Mouse (Mus musculus): ENCODE measurements around the gene Acad9.

The Acad9 gene

DNA sequence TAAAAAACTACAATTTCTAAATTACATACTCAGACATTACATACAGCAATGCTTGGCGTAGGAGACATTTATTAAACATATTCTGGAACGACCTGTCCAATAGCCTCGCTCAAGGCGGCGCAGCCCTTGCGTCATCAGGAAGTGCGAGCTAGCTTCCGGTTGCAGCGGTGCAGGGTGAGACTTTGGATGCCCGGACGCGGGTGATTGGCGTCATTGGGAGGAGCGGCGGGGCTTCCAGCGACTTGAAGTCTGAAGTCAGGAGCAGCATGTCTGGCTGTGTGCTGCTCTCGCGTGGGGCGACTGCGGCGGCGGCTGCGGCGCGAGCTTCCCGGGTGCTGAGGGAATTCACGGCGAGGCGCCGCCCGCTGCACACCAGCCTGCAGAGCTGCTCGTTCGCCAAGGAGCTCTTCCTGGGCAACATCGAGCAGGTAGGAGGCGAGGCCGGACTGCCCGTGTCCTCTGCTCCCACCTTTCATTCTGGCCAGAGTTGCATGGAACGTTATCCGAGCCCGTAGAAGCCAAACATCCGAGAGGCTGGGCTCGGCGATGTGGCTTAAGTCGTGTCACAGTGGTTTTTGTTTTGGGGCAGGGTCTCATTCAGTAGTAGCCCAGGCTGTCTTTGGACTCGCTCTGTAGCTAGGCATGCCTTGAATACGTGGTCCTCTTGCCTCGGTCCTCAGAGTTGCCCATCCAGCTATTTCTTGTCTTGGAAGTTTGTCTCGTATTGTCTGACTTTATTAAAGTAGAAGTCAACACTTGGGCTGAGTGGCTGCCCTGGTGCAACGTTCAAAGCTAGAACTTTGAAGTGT is at the start of gene Acad9:
Gene Acad9, plus strand, starts transcription at position 137 of the 809 bp plus-strand sequence.
- in situ Hi-C loops (cut with MboI; ENCODE audit: low sequenced_read_pairs) = no loop called here

DNA sequence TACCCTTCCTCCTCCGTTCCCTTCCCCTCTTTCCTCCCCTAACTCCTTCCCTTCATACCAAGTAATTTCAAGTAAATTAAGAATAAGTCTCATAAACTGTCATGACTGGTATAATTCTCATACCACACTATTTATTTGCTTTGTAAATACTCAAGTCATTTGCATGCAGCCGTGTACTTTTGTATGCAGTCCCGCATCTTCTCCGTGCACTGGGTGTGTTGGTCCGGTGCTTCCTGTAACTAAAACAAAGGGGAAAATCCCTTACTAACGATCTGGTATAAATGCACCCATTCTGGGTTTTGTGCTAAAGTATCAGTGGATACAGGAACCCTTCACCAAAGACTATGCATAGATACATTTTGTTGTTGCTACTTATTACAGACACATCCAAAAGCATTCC is 40.0 kb upstream of the Acad9 start:
- in situ Hi-C loops (cut with MboI; ENCODE audit: low sequenced_read_pairs) = no loop called here

DNA sequence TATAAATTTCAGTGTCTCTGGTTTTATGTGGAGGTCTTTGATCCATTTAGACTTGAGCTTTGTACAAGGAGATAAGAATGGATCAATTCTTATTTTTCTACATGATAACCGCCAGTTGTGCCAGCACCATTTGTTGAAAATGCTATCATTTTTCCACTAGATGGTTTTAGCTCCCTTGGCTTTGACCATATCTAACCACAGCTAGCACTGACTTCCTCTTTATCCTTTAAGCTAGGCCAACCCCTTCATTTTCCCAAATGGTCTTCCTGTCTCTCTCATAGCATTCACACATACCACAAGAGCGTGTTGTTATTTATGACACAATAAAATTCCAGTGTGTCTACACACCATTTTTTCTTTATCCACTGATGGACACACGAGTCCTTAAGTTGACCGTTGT is 35.8 kb upstream of the Acad9 start:
- in situ Hi-C loops (cut with MboI; ENCODE audit: low sequenced_read_pairs) = no loop called here

DNA sequence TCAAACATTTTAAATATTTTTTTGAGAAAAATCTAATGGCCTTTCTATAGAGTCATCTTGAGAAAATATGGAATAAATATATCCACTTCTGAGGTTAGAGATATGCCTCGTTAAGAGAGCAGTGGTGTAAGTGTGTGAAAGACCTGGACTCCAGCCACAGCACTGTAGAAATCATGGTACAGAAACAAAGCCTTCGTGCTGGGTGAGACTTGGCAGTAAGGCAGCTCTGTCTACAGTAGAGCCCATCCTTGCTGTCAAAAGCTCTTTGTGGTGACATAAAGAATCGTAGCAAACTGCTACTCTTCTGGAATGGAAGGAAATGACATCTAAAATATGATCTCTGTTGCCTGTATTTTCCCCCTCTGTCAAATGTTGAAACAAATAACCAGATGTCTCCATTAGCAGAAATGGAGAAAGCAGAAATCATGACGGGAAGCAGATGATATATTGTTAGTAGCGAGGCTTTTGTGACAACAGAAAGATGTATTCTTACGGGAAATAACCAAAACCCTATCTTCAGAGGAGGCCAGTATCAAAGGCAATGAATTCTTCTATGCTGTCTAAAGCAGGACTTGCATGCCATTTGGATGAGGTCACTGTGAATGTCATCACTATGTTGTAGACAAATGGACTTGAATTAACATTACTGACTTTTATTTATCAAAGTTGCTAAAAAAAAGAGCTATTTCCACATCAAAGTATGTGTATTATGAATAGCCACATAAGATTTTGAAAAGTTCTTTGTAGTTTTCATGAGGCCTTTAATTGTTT is 33.9 kb upstream of the Acad9 start:
- in situ Hi-C loops (cut with MboI; ENCODE audit: low sequenced_read_pairs) = no loop called here

DNA sequence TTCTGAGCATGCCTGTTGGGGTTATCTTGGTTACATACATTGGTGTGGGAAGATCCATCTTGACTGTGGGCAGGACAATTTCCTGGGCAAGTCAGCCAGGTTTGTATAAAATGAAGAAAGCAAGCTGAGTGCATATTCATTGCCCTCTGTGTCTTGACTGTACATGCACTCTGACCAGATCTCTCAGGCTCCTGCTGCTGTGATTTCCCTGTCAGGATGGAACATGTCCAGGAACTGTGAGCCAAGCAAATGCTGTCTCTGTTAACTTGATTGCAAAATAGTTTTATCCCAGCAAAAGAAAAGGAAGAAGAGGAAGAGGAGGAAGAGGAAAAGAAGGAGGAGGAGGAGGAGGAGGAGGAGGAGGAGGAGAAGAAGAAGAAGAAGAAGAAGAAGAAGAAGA is 21.3 kb upstream of the Acad9 start:
- in situ Hi-C loops (cut with MboI; ENCODE audit: low sequenced_read_pairs) = no loop called here

DNA sequence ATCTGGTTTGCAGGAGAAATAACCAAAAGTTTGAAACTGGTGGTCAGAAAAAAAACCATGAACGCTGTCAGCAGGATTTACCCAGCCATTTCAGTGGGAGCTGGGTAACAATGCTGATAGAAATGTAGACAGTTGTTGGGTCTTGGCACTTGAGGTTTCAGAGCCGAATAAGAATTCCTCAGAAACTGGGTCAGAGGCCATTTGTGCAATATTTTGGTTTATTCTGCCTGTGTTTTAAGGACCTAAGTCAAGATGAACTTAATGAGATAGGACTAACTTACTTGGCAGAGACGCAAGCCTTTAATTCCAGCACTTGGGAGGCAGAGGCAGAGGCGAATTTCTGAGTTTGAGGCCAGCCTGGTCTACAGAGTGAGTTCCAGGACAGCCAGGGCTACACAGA is 20.7 kb upstream of the Acad9 start:
- in situ Hi-C loops (cut with MboI; ENCODE audit: low sequenced_read_pairs) = no loop called here

DNA sequence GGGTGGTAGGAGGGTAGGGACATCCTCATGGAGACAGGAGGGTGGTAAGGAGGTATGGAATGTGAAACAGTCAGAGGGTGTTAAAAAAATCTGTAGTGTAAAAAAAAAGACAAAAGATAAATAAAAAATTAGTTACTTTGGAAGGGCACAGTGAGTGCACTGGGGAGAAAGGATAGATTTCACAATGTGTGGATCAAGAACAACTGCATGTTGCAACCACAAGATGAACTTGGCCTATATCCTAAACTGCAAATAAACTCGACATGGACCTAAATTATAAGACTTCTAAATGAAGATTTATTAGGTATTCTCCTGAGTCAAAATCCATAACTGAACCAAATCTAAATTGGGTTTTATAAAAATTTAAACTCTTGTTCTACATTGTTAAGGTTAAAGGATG is 16.7 kb upstream of the Acad9 start:
- in situ Hi-C loops (cut with MboI; ENCODE audit: low sequenced_read_pairs) = no loop called here

DNA sequence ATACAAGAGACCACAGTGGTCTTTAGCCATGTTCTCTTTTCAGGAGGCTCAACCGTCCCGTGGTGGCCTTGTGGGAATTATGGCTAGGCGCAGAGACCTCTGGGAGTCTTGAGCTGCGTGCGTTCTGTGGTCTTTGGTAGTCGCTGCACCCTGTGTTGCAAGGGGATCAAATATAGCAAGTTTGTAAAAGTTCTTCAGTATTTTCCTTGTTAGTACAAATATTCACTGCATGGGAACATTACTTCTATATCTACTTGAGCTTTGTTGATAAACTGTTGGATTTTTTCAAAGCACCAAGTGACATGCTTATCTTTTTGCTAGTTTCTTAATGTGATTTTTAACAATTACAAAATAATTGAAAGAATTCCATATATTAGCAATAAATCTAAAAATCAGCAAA is 12.3 kb upstream of the Acad9 start, which contains the start of gene Ccdc144b:
Gene Ccdc144b, minus strand, starts transcription at position 101 of the 400 bp plus-strand sequence.
- in situ Hi-C loops (cut with MboI; ENCODE audit: low sequenced_read_pairs) = no loop called here

DNA sequence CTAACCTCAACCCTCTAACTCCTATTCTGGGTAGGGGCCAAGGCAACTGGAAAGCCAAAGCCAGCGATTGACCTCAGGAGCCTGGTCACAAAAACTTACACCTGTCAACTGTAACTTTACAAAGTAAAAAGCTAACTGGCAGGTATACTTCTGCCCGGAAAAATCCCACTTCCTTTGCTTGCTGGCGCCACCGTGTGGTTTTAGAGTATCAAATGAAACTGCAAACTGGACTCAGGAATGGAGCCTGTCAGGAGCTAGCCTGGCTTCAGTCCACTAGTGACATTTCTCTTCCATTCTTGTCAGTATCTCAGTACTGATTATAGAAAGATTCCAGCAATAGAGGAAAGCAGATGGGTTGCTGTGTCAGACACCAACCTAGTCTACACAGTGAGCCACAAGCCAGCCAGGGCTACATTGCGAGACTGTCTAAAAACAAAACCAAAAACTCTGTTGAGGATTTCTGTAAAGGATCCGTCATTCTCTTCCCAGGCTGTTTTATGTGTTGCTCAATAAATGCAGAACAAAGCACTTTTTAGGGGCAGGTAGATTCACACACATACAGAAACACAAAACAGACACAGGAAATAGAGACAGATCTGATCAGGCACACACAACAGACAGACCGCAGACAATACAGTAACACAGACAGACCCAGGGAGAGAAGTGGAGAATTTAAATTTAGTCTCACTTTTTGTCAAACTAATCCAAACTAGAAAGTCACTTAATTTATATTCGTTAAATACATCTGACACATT is 5.5 kb upstream of the Acad9 start:
- in situ Hi-C loops (cut with MboI; ENCODE audit: low sequenced_read_pairs) = no loop called here

DNA sequence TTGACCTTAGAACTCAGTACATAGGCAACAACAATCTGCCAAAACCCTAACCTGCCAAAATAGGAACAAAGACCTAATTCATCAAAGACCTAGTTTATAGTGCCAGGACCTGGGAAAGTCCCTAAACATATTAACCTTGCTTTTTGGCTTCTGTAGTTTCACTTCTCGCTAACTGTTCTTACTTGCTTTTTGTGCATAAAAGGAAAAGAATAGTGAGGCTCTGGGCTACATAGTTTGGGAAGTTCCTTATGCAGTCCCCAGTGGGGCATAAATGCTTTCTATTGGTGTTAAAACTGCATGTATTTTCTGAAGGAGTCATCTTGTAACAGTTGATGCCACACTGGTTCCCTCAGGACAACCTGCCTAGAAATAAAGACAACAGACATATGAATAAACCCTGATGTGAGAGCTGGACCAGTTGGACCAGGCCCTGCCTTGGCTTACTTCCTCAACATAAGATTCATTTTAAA is 1.2 kb upstream of the Acad9 start:
- in situ Hi-C loops (cut with MboI; ENCODE audit: low sequenced_read_pairs) = no loop called here

DNA sequence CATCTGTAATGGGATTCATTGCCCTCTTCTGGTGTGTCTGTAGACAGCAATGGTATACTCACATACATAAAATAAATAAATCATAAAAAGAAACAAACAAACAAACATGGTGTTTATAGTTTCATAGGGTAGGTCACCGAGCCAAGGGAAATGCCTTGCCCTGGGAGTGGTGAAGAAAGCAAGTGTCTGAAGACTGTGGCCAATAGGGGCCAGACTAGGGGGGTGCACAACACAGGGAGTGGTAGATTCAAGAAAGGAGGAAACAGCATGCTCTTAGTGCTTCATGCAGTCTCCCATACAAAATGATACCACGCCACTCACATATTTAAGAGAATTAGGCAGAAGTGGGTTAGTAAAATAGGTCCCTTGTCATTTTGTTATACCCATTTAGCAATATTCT is 613 bp upstream of the Acad9 start:
- in situ Hi-C loops (cut with MboI; ENCODE audit: low sequenced_read_pairs) = no loop called here

DNA sequence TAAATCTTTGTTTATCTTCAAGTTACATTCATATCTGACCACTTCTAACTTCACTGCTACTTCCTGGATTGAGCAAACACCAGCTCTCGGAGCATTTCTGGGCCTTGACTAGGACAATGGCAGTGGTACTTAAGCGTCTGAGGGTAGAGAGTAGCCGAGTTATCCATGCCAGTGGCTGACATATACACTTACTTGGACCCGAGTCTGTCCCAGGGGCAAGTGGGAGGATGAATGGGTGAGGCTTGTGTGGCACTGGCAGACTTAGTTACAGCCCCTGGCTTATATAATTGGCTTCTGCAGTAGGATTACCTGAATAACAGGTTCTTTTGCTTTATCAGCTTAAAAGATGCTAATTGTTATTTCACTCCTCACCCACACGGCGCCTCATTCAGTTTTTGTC is 2.0 kb downstream of the Acad9 start:
- in situ Hi-C loops (cut with MboI; ENCODE audit: low sequenced_read_pairs) = no loop called here

DNA sequence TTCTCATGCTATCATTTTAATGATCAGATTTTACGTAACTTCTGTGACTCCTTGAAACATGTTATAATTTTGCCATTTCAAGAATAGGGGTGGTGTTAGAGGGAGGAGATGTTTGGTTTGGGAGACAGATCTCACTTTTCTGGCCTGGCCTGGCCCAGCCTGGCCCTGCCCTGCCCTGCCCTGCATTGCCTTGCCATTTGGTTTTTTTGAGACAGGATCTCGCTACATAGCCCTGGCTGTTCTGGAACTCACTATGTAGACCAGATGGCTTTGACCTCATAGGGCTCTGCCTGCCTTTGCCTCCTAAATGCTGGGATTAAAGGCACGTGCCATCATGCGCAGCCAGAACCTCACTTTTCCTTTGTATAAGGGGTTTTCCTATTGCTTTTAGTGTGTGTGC is 4.7 kb downstream of the Acad9 start:
- in situ Hi-C loops (cut with MboI; ENCODE audit: low sequenced_read_pairs) = no loop called here

DNA sequence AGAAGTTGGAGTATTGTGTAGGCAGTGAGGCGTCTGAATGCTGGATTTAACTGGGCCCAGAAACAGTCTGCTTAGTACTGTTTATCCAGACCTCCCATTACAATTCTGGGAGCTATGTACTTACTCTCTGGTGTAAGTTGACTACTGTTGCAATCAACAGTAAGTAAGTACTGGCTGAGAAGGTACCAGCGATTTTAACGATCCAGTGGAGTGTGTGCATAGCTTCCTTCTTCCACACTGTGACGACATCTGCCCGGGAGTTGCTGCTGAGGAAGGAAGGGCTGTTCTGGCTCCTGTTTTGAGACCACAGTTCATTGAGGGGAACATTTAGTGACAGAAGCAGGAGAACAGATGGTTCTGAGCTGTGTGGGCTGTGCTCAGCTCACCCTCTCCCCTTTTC is 5.3 kb downstream of the Acad9 start:
- in situ Hi-C loops (cut with MboI; ENCODE audit: low sequenced_read_pairs) = no loop called here

DNA sequence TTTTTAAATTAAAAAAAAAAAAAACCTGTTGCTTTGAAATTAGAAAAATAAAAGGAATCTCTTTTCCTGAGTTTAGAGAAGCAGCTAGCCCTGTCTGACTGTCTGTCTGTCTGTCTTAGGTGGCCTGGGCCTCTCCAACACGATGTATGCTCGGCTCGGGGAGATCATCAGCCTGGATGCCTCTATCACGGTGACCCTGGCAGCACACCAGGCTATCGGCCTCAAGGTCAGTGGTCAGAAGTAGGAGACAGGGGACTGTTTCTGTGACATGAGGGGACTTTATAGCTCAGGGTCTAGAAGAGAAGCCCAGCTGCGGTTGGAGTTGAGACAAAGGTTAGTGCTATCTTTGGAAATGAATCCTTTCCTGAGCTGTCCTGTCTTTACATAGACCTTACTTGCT is 8.5 kb downstream of the Acad9 start:
- in situ Hi-C loops (cut with MboI; ENCODE audit: low sequenced_read_pairs) = no loop called here

DNA sequence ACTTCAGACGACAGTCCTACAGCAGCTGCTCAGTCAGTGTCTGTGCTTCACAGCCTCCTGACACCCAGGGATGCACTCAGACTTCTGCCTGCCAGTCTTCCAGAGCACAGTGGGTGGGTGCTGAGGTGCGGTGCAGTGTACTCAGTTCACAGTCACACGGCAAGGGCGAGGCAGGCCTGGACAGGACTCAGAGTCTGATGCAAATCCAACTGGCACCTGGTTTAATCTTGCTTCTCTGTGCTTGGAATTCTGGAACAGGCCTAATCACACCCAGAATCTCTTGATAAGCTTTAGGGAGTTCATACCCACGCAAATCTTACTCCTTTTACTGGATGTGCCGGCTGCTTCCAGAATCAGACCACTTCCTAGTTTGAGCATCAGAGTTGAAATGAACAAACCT is 9.7 kb downstream of the Acad9 start:
- in situ Hi-C loops (cut with MboI; ENCODE audit: low sequenced_read_pairs) = no loop called here

DNA sequence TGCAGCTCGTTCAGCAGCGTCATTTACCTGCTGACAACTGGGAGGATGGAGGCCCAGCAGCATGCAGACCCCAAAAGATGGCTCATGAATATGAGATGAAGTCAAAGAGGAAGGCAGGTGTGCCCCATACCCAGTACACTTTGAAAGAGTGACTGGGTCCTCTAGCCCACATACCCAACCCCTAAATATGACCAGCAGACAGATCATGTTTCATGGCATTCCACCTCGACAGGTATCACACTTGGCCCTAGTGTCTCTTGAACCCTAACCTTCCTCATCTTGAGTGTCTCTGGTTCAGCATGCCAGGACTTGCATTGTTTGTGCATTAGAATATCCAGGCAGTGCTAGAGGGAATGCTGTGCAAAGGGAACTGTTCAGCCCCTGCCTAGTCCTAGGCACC is 11.6 kb downstream of the Acad9 start:
- in situ Hi-C loops (cut with MboI; ENCODE audit: low sequenced_read_pairs) = no loop called here

DNA sequence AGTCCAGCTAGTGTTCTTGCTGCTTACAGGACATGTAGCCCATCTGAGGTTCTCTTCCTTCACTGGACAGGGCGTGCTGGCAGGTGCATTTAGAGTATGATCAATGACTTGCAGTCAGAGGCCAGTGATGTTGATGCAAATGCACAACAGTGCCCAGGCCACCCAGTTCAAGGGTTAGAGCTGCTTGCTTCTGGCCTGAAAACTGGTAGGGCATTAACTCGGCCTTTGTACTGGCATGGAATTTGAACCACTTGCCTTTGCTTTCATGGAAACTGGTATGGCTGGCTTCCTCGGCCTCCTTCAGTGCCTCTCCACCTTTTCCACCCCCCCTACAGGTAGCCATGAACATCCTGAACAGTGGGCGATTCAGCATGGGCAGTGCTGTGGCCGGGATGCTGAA is 14.1 kb downstream of the Acad9 start:
- in situ Hi-C loops (cut with MboI; ENCODE audit: low sequenced_read_pairs) = no loop called here

DNA sequence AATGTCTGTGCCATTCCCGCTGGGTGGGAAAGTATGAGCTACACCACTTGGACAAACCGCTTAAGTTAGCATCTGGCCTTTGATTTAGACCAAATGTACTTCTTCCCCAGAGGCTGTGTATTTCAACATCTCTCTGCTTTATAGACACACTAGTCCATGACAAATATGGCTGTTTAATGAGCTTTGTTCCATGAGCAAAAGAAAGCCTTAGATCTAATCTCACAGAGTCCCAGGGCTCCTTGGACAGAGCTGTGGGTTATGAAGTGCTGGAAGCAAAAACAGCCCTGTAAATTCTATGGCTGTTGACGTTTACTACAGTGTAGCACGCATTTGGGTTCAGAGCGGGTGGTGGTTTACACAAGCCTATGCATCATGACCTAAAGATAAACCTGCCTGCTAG is 15.0 kb downstream of the Acad9 start:
- in situ Hi-C loops (cut with MboI; ENCODE audit: low sequenced_read_pairs) = no loop called here

DNA sequence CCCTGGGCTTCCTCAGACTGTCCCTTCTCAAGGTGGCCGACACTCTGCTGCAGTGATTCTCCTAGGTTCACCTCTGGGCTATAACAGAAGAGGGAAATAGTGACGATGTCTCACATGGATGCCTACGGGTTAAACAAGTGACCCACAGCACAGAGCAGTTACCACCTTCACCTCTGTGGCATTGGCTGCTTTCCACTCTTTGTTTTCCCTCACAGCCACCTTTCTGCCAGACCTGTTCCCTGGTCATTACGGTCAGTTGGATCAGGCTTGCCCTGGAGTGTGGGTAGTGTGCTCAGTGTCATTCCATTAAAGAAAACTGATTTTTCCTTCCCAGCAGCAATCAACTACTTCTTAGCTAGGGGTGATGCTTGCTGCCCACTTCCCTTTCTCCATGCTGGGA is 17.1 kb downstream of the Acad9 start:
- in situ Hi-C loops (cut with MboI; ENCODE audit: low sequenced_read_pairs) = no loop called here

DNA sequence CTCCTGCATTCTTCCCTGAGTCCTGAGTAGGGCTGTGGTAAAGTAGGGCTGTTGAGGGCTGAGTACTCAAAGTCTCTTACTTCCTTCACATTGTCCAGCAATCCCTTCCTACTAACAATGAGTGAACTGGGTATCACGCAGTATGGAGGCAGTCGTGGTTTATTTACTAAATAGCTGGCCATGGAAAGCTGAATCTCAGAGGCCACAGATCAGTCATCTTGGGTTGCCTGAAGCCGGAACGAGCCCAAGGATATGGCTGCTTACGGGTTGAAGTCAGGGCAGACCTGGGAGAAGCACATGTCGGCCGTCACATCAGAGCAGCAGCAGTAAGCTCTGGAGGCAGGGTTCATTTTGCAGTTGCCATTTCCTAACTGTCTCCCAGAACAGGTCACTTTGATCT is 17.6 kb downstream of the Acad9 start:
- in situ Hi-C loops (cut with MboI; ENCODE audit: low sequenced_read_pairs) = no loop called here

DNA sequence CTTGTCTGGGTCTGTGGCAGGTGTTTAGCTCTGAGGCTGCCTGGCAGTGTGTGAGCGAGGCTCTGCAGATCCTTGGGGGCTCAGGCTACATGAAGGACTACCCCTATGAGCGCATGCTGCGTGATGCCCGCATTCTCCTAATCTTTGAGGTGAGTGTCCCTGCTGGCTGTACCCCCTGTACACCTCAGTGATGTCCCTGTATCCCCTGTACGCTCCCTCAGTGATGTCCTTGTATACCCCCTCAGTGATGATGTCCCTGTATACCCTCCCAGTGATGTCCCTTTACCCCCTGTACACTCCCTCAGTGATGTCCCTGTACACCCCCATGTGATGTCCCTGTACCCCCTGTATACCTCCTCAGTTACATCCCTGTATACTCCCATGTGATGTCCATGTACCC is 19.6 kb downstream of the Acad9 start:
- in situ Hi-C loops (cut with MboI; ENCODE audit: low sequenced_read_pairs) = no loop called here

All from CH12F3 (cell line).